Mouse (Mus musculus): Measurements from ENCODE around the gene Mtx2.

The Mtx2 gene

DNA sequence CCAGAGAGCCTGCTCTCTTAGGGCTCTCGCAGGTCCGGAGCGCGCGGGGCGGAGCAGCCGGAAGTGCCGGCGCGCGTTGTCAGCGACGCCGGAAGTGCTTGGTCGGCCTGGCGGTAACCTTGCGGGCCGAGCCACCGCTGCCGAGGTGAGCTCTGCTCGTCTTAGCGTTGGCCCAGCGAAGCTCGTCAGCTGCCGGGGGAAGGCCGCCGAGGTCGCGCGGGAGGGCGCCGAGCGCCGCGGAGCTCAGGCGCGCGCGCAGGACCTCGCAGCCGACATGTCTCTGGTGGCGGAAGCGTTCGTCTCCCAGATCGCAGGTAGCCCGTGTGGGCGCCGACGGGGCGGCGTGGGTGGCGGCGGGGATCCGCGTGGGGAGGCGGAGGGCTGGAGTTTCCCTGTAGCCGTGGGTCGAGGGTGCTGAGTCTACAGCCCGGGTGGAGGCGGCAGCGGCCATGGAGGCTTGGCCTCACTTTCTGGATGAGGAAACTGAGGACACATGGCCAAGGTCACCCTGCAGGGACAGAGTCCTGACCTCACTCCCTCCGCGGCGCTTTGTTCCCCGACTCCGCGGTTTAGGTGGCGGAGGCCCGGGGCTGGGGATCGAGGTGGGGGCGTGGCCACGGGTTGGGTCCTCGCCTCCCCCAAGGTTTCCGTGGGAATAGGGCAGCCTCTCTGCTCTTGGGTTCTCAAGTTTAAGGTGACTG, at the start of gene Mtx2:
Gene Mtx2 (plus strand): TSS at position 74 of the 701 bp plus-strand sequence.
- peak; percentile 84 to 89 for DNase-seq

DNA sequence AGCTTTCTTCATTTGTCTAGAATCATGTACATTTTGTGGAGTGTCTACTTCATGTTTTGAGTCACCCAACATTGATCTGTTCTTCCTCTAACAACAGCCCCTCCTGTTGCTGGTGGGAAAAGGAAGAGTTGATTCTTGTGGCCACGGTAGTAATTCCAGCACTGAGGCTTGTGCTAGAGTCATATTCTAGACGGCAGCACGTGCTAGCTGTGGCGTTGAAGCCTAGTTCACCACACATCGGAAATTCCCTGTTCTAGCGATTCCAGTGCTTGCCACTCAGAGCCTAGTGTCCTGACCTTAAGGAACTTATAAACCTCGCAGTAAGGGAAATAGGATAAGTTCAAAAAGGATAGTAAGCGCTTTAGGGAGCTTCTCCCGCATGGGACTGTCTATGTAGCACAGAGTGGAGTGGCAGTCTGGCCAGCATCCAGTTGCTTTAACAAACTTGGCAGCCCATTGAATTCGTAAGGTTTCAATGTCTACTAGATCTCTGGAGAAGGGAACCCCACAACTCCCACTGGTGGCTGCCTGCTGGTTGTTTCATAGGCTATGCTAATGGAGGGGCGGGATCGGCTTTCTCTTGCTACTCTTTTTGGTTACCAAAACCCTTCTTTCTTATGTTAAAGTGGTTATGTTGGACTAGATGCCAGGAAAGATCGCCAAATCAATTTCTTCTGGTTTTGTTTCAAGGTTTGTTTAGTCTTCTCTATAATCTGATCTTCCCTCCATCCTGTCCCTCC, 47.9 kb upstream of the Mtx2 start:
- DNase-seq, result no peak

DNA sequence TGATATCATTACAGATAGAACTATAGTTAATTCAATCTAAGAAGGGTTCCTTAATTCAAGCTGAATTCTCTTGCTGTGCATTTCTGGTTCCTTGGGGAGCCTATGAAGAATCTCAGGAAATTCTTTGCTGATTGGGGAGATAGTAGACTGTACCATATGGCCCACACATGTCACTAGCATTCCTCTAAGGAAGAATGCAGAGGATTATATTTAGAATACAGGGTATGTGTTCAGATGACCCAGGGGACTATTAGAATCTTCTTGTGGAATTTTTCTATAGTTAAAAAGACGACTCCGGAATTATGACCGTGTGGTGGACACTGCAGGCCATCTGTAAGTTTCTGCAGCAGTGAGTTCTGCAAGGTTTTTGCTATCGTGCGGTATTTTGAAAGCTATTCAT, 44.2 kb upstream of the Mtx2 start:
- no peak for DNase-seq

- no peak for DNase-seq
Measured at GRCm38 (mm10) chr2:74795531-74795930, 30.1 kb upstream of the Mtx2 start.

- no peak for DNase-seq
Measured at GRCm38 (mm10) chr2:74808431-74808830, 17.2 kb upstream of the Mtx2 start.

- no peak for DNase-seq
Measured at GRCm38 (mm10) chr2:74822654-74823053, 2.9 kb upstream of the Mtx2 start.

DNA sequence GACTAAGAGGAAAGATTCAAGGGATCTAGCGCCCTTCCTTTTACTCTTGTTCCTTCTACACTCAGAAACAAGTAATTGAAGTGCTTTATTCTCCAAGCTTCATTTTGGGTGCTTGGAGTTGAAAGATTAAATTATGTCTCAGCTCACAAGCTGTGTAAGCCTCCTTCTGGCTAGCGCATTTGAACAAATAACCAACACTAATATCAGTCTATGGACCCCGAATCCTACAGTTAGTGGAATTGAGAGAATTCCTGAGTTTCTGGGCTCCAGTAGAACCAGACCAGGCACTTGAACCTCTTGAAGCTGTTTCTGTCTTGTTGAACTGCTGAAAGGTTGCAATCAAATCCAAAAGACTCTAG, 253 bp upstream of the Mtx2 start:
- DNase-seq, result no peak

GRCm38 (mm10) chr2:74846992-74847391, 21.4 kb downstream of the Mtx2 start:
- DNase-seq, result no peak

- DNase-seq, result no peak
Measured at GRCm38 (mm10) chr2:74847516-74847915, 21.9 kb downstream of the Mtx2 start.

- no peak for DNase-seq
Measured at GRCm38 (mm10) chr2:74850036-74850435, 24.4 kb downstream of the Mtx2 start.

DNA sequence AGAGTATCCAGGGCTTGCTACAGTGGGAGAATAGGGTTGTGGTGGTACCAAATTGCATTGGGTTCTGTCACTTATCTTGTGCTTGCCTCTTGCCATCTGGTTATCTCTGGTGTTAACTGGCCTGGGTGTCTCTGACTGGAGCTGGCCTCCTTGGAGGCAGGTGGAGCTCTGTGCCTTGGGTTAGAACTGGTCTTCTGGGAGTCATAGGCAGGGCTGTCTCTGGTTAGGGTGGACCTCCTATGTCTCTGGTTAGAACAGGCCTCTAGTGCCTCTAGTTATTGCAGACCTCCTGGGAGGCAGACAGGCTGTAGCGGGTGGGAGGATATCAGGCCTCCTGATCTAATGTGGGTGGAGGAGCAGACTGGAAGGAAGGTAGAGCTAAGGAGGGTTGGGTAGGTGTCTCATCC, 36.5 kb downstream of the Mtx2 start:
- DNase-seq, result no peak

DNA sequence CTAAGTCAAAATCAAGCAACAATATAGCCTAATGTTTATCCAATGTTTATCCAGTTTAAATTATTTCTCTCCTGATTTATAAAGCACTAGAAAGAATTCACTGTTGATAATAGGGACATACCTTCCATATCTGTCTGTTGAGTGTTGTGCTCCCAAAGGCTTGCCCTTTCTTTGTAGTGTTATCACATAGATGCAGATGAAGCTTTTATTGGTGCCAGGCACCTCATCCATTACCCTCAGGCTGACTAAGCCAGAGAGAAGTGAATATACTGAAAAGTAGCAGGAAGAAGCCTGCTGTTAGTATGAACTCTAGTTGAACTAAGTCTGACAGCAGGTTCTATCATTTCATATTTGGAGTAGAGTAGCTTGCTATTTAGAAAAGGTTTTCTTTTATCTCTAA, 39.8 kb downstream of the Mtx2 start:
- DNase-seq, result no peak

DNA sequence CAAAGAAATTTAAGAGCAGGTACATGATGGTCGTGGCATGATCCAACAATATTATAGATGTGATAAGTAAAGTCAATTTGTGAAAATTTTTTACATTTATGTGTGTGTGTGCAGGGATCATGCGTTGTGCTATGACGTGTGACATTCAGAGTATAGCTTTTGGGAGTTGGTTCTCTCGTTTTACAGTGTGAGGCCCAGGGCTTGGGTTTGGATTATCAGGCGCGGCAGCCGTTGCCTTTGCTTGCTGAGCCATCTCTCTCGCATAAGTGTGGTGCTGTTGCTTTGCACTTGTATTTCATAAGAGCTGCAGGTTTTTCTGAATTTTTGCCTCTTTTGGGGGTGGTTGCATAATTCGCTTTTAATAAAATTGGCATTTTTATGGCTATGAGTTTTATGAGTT, 48.4 kb downstream of the Mtx2 start:
- DNase-seq, result no peak

GRCm38 (mm10) chr2:74884357-74884756, 58.8 kb downstream of the Mtx2 start:
- no peak for DNase-seq

GRCm38 (mm10) chr2:74891868-74892267, 66.3 kb downstream of the Mtx2 start:
- DNase-seq, result no peak

- DNase-seq, result no peak
Measured at GRCm38 (mm10) chr2:74892881-74893615, 67.4 kb downstream of the Mtx2 start.

GRCm38 (mm10) chr2:74894061-74894460, 68.5 kb downstream of the Mtx2 start:
- no peak for DNase-seq

DNA sequence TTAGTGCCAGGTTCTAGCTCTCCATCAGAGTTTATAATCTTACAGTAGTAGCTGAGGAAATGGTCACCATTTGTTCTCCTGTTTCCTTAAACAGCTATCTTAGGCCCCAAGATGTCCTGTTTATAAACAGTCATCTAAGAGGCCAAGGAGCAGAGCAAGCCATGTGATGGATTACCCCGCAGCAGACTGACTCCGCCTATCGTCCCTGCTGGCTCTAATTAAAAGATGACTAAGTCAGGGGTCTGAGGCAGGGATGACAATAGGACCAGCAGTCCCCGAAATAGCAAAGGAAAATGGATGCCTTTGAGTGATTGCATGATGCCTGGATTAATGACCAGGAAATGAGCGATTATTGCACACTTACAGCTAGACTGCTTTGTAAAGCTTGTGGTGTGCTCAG, 74.4 kb downstream of the Mtx2 start:
- DNase-seq, result peak; percentile 8 to 14

- no peak for DNase-seq
Measured at GRCm38 (mm10) chr2:74901764-74902295, 76.2 kb downstream of the Mtx2 start.

DNA sequence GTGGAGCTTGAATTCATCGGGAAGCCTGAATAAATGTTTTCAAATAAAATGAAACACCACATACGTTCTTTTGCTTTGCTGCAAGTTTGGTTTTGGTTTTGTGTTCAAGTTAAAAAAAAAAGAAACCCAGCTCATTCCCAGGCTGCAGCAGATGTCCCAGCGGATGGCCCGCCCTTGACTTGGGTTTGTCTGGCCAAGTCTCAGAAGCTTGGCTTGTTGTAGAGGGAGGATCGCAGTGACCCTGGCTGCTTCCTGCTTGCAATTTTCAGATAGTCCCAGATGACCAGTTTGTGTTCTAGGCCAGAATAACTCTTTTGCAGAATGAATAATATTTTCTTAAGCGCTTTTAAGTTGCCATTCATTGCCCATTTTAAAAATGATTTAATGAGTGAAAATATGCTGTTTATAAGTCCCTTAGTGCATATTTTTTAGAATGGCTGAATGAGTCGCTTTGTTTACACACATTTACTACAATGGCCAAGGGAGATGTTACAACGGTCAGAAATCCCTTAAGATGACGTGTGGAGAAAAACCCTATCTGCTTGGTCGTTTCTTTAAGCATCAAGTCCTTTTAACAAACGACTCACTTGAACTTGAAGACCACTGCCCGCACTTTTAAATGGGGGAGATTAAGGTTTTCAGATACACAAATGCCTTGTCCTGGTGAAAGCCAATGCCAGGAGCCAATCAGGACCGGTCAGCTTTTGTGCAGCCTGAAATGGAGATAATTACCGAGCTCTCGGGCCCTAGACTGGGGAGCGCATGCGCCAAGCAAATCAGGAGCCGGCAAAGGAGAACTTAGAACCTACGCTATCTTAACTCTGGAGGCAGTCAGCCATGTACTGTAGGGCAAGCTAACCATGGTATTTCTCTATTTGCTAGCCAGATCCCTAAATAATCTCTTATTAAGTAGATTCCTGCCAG, 82.0 kb downstream of the Mtx2 start:
- peak; percentile 58 to 72 for DNase-seq

- no peak for DNase-seq
Measured at GRCm38 (mm10) chr2:74912031-74912430, 86.4 kb downstream of the Mtx2 start.

GRCm38 (mm10) chr2:74917880-74918537, 92.4 kb downstream of the Mtx2 start:
- no peak for DNase-seq
